18 mouse cellular contexts compared by ENCODE assay signal in the genomic region with DNA sequence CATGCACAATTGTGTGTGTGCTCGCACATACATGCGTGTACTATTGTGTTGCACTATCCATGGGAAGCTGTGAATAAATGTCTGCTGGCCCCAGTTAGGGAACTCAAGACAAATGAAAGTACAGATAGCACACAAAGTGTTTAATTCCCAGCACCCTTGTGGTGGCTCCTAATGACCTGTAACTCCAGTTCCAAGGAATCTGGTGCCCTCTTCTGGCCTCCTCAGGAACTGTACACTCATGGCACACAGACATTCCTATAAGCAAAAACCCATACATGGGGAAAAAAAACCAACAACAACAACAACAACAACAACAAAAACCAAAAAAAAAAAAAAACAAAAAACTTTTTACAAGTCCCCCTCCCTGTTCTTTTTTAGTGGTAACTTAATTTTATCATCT. TPM values are rescaled to one million over a fixed set of nuclear protein-coding genes. Genes with fewer than 3 reads are reported as not detected.
DNase-seq lines count a peak whose midpoint lies in the region; ATAC-seq and TF ChIP-seq lines count a peak whose summit lies in the region.
"Had no signal": no experiment of that assay in that cellular context is flagged by ENCODE, and none has a peak within 500 bp of the region (broad histone marks: within the 10 kb centered on the region; RNA-seq: fewer than 3 reads in every experiment).

No protein-coding gene starts in this region.

- no peaks in the 10 kb centered on the region for H3K27me3 ChIP-seq in kidney, postnatal 0 days (ENCODE audit: insufficient read depth, low read length)
- H3K27me3 ChIP-seq: forebrain, embryonic 12.5 days; limb, embryonic 13.5 days; megakaryocyte, embryonic 14.5 days; stomach, embryonic 15.5 days had no signal

- no peak overlapping the region for H3K9ac ChIP-seq in kidney, postnatal 0 days (ENCODE audit: low read depth, low read length)
- no peak overlapping the region for H3K9ac ChIP-seq in ES-E14 (ENCODE audit: insufficient read depth, low read depth, low read length, poor library complexity, severe bottlenecking)
- H3K9ac ChIP-seq: forebrain, embryonic 12.5 days; limb, embryonic 13.5 days; stomach, embryonic 15.5 days had no signal

- H3K4me1 ChIP-seq in kidney, postnatal 0 days (replicated peaks; ENCODE audit: insufficient read depth, low read length), result no peaks in the 10 kb centered on the region
- no peaks in the 10 kb centered on the region for H3K4me1 ChIP-seq in ES-E14 (ENCODE audit: control insufficient read depth in 2 of 2, insufficient read depth in 2 of 2, low read length in 2 of 2, poor library complexity in 1 of 2)
- H3K4me1 ChIP-seq: forebrain, embryonic 12.5 days; stomach, embryonic 15.5 days had no signal

- no peaks in the 10 kb centered on the region for H3K36me3 ChIP-seq in kidney, postnatal 0 days (ENCODE audit: insufficient read depth, low read length)
- H3K36me3 ChIP-seq in ES-E14 (ENCODE audit: control insufficient read depth, insufficient read depth, low read length, poor library complexity, severe bottlenecking), result no peaks in the 10 kb centered on the region
- H3K36me3 ChIP-seq: forebrain, embryonic 12.5 days; limb, embryonic 13.5 days; stomach, embryonic 15.5 days had no signal

- TF ChIP-seq CTCF in kidney, postnatal 0 days (IDR thresholded peaks at IDR 0.05; ENCODE audit: low read depth), result peak; percentile 20; the same call in 1 of the 2 replicates

- ATAC-seq in kidney, postnatal 0 days (replicated peaks; ENCODE audit: low FRiP score, low read depth), result no peak
- ATAC-seq: inflammation-experienced regulatory T-cells, adult 6 months had no signal

- in situ Hi-C loops in ES-E14 (cut with MboI; ENCODE audit: low sequenced_read_pairs in 2 of 2, unreplicated experiment in 2 of 2), result no loop called here

- no peak overlapping the region for H3K27ac ChIP-seq in kidney, postnatal 0 days
- H3K27ac ChIP-seq in ES-E14 (ENCODE audit: insufficient read depth, low read depth, low read length, poor library complexity, severe bottlenecking), result no peak overlapping the region
- H3K27ac ChIP-seq: forebrain, embryonic 12.5 days; limb, embryonic 13.5 days; stomach, embryonic 15.5 days had no signal

- WGBS in kidney, postnatal 0 days, result 95% methylated on average over 2 of the region's 2 CpGs

- H3K9me3 ChIP-seq in kidney, postnatal 0 days (replicated peaks; ENCODE audit: low read length), result no peaks in the 10 kb centered on the region
- H3K9me3 ChIP-seq in ES-E14 (ENCODE audit: control insufficient read depth, insufficient read depth, low read depth, low read length), result no peaks in the 10 kb centered on the region
- H3K9me3 ChIP-seq: forebrain, embryonic 12.5 days; limb, embryonic 13.5 days; stomach, embryonic 15.5 days had no signal

- no peak overlapping the region for H3K4me2 ChIP-seq in kidney, postnatal 0 days (ENCODE audit: low read length)
- H3K4me2 ChIP-seq: forebrain, embryonic 12.5 days; limb, embryonic 13.5 days; stomach, embryonic 15.5 days had no signal

- H3K4me3 ChIP-seq in kidney, postnatal 0 days (replicated peaks; ENCODE audit: low read depth, low read length), result no peak overlapping the region
- no peak overlapping the region for H3K4me3 ChIP-seq in ES-E14 (ENCODE audit: insufficient read depth in 1 of 2, low read depth in 1 of 2, low read length in 2 of 2, poor library complexity in 1 of 2, severe bottlenecking in 1 of 2)
- H3K4me3 ChIP-seq: forebrain, embryonic 12.5 days; limb, embryonic 13.5 days; megakaryocyte, embryonic 14.5 days; stomach, embryonic 15.5 days had no signal

- DNase-seq in kidney, postnatal 0 days (ENCODE audit: low spot score), result no peak
- no peak for DNase-seq in kidney, postnatal 10 days
- peak; percentile 24 for DNase-seq in thymus, postnatal 4 days
- DNase-seq in thymus, adult 18-20 months, result no peak
- no peak for DNase-seq in ES-E14 (ENCODE audit: low read depth, low spot score)
- DNase-seq in cerebellum, adult 9-10 months, result no peak
- DNase-seq in cerebellum, adult 18-20 months, result no peak
- DNase-seq: cerebellum, adult 8-10 months; gastrocnemius, postnatal 14 days; kidney, adult 9 months; kidney, postnatal 4 days; midbrain, embryonic 14.5 days; retina, postnatal 1 day had no signal

TF ChIP-seq in ES-E14, 5 proteins besides CTCF, POLR2A, EP300 and RAD21:
- TF ChIP-seq CHD2 (IDR thresholded peaks at IDR 0.05; ENCODE audit: low read depth, low read length) (no peak), ZNF384 (IDR thresholded peaks at IDR 0.05; ENCODE audit: low read depth, low read length) (no peak), MAFK (IDR thresholded peaks at IDR 0.05; ENCODE audit: insufficient read depth, low read depth, low read length) (no peak), ZC3H11A (IDR thresholded peaks at IDR 0.05; ENCODE audit: borderline replicate concordance, low read depth, low read length) (0 out of 2 replicates have a peak, but pooled peaks have one; percentile 11), HCFC1 (IDR thresholded peaks at IDR 0.05; ENCODE audit: borderline replicate concordance, insufficient read depth, low read length) (no peak)

RNA-seq across cellular contexts. Expression of a gene that starts 8.4 kb away (rescaled TPM):
- 2.0 and 2.7 TPM in 2 replicates for polyA plus RNA-seq in kidney, postnatal 0 days (2015; fragmentation: Nextera tagmentation; extraction: Ambion mirVana)
- total RNA-seq in ES-E14 (2012; rRNA removed), result 1.7 and 1.8 TPM in 2 replicates

RNA-seq across cellular contexts. Expression of a gene that starts 52.6 kb away (rescaled TPM):
- polyA plus RNA-seq in kidney, postnatal 0 days (2015; fragmentation: Nextera tagmentation; extraction: Ambion mirVana), result 2.1 and 2.6 TPM in 2 replicates
- total RNA-seq in ES-E14 (2012; rRNA removed), result 1.7 and 3.2 TPM in 2 replicates
